Mouse (Mus musculus) midbrain, embryonic 12.5 days (tissue): ENCODE measurements around the gene Sptbn4. TPM values are rescaled to one million over a fixed set of nuclear protein-coding genes. Genes with fewer than 3 reads are reported as not detected.
A peak's percentile ranks its signal among the peaks of the same experiment; 100 is the strongest.
"Not testable (repeated sequence)": the region's sequence is repeated elsewhere in the genome, so short reads cannot be mapped to it uniquely, and the experiment has no call there.

Source experiments
- ATAC-seq: fragments of 200-750 bp; cut with Nextera tagmentation; 2 replicates; pipeline ENCODE4 v1.8.0; 2017; ENCODE audit warnings: low read depth, moderate TSS enrichment, moderate library complexity; ENCODE audit not compliant: low FRiP score
- H3K27ac ChIP-seq: fragments of 300-500 bp; sonication (generic); replicated peaks from 2 replicates; pipeline ENCODE4 v1.5.1; 2016; ENCODE audit warnings: mild to moderate bottlenecking
- H3K27me3 ChIP-seq: fragments of 300-500 bp; sonication (generic); 2 replicates; pipeline ENCODE4 v1.6.1; 2016; ENCODE audit warnings: mild to moderate bottlenecking
- H3K36me3 ChIP-seq: fragments of 300-500 bp; sonication (generic); 2 replicates; pipeline ENCODE4 v1.6.1; 2016
- H3K4me1 ChIP-seq: fragments of 300-500 bp; sonication (generic); 2 replicates; pipeline ENCODE4 v1.6.1; 2016
- H3K4me2 ChIP-seq: fragments of 300-500 bp; sonication (generic); replicated peaks from 2 replicates; pipeline ENCODE4 v1.6.1; 2016; ENCODE audit warnings: mild to moderate bottlenecking, moderate library complexity
- H3K4me3 ChIP-seq: fragments of 300-500 bp; sonication (generic); 2 replicates; pipeline ENCODE4 v1.5.1; 2016; ENCODE audit warnings: mild to moderate bottlenecking
- H3K9ac ChIP-seq: fragments of 300-500 bp; sonication (generic); replicated peaks from 2 replicates; pipeline ENCODE4 v1.6.1; 2016; ENCODE audit warnings: mild to moderate bottlenecking, moderate library complexity
- H3K9me3 ChIP-seq: fragments of 300-500 bp; sonication (generic); 2 replicates; pipeline ENCODE4 v1.6.1; 2016; ENCODE audit warnings: mild to moderate bottlenecking
- WGBS: fragments of 180-500 bp; shearing (Covaris S2); methylation state at CpG from one replicate; pipeline ENCODE4 v1.1.7; 2016; 5-methylcytosine and 5-hydroxymethylcytosine counted together
- polyA plus RNA-seq: library from polyadenylated mRNA; unstranded; fragments of >200 nt; fragmentation: Nextera tagmentation; extraction: Ambion mirVana; gene quantifications from 2 replicates; pipeline ENCODE4 v1.2.1, GENCODE M21; 2016

The Sptbn4 gene
- 0.67 and 0.78 TPM in 2 replicates for polyA plus RNA-seq

DNA sequence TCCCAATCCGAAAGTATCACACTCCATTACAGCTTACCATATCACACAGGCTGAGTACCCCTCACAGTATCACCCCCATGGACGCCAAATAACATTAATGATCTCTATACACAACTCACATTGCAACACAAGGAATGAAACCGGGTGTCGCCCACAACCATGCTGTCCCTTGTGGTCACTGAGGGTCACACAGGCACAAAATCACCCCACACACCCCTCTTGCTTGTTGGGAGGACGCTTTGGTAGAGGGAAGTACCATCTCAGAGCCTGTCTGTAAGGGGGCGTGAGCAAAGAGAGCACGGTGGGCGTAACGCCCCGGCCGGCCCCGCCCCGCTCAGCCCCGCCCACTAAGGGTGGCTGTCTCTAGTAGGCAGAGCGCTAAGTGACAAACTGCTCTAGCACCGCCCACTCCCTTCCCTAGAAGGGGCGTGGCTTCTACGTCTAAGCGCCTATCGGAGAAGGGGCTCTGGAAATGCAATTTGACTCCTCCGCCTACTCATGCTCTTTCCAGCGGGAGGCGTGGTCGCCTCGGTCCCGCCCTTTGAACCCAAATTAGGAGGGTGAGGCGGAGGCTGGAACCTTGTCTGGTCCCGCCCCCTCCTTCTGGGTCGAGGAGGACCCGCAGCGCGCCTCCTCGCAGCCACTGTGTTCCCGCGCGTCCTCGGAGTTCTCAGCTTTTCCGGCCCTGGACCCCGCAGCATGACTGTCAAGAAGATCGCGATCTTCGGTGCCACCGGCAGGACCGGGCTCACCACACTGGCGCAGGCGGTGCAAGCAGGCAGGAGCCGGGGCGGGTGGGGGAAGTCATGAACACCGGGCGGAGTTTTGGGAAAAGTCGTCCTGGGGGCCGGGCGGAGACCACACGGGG, at the start of gene Sptbn4, which contains the start of gene Blvrb:
Gene Sptbn4, minus strand, starts transcription at position 268 of the 868 bp plus-strand sequence.
Gene Blvrb, plus strand, starts transcription at position 560 of the 868 bp plus-strand sequence.
- Histone ChIP-seq H3K27ac (no peak within 1 kb of the TSS; the same call in 1 of the 2 replicates), H3K4me3 (peak within 1 kb of the TSS; percentile 59), H3K36me3 (no peaks in the 10 kb centered on the region), H3K27me3 (peaks cover 48% of the 10 kb centered on the region), H3K4me1 (peaks cover 20% of the 10 kb centered on the region), H3K9me3 (no peaks in the 10 kb centered on the region), H3K4me2 (peak within 1 kb of the TSS; percentile 95), H3K9ac (peak within 1 kb of the TSS; percentile 79)
- WGBS = 2% methylated on average over 54 of the region's 54 CpGs
- ATAC-seq = peak; percentile 95

- not testable (repeated sequence) for H3K4me3 ChIP-seq, H3K9ac ChIP-seq, H3K4me1 ChIP-seq, H3K27me3 ChIP-seq, H3K4me2 ChIP-seq, H3K9me3 ChIP-seq, H3K27ac ChIP-seq, ATAC-seq, H3K36me3 ChIP-seq
- 91% methylated on average over 8 of the region's 9 CpGs for WGBS
Observed at GRCm38 (mm10) chr7:27494659-27495367, 47.3 kb upstream of the Sptbn4 start.

- no peak overlapping the region for H3K4me3 ChIP-seq
- no peak for ATAC-seq
Observed at GRCm38 (mm10) chr7:27493450-27493849, 46.0 kb upstream of the Sptbn4 start.

DNA sequence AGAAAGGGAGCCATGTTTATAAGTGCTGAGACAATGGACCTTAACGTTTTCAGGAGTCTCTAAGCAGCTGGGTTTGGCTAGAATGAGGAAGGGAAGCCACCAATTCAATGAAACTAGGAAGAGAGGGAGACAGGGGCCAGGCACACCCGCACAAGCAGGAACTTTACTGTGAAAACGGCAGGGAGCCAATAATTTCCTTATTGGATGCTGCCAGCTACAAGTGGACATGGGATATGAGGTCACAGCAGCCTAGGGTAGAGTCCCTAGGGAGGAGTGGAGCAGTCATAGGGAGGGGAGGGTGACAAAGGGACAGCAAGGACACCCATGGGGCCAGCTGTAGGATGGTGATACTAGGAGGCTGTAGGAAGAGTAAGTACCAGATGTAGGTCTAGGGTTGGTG, 45.5 kb upstream of the Sptbn4 start:
- Histone ChIP-seq H3K4me1 (peaks cover 13% of the 10 kb centered on the region), H3K9me3 (no peaks in the 10 kb centered on the region), H3K36me3 (no peaks in the 10 kb centered on the region), H3K4me2 (no peak overlapping the region), H3K4me3 (no peak overlapping the region), H3K9ac (no peak overlapping the region), H3K27me3 (peaks cover 14% of the 10 kb centered on the region), H3K27ac (no peak overlapping the region)
- ATAC-seq = no peak
- WGBS = 83% methylated on average over 3 of the region's 3 CpGs

More at GRCm38 (mm10) chr7:27493450-27493849, 46.0 kb upstream of the Sptbn4 start:
- H3K27ac ChIP-seq = no peak overlapping the region
- no peaks in the 10 kb centered on the region for H3K36me3 ChIP-seq
- H3K27me3 ChIP-seq = peaks cover 14% of the 10 kb centered on the region
- H3K9ac ChIP-seq = no peak overlapping the region
- 85% methylated on average over 5 of the region's 5 CpGs for WGBS
- H3K9me3 ChIP-seq = no peaks in the 10 kb centered on the region
- H3K4me2 ChIP-seq = no peak overlapping the region
- H3K4me1 ChIP-seq = peaks cover 9% of the 10 kb centered on the region

GRCm38 (mm10) chr7:27491856-27492255, 44.4 kb upstream of the Sptbn4 start:
- Histone ChIP-seq H3K27me3 (peaks cover 14% of the 10 kb centered on the region), H3K27ac (no peak overlapping the region), H3K4me3 (no peak overlapping the region), H3K36me3 (no peaks in the 10 kb centered on the region), H3K4me1 (peaks cover 19% of the 10 kb centered on the region), H3K9me3 (no peaks in the 10 kb centered on the region), H3K9ac (no peak overlapping the region), H3K4me2 (no peak overlapping the region)
- 77% methylated on average over 7 of the region's 7 CpGs for WGBS
- ATAC-seq = no peak

DNA sequence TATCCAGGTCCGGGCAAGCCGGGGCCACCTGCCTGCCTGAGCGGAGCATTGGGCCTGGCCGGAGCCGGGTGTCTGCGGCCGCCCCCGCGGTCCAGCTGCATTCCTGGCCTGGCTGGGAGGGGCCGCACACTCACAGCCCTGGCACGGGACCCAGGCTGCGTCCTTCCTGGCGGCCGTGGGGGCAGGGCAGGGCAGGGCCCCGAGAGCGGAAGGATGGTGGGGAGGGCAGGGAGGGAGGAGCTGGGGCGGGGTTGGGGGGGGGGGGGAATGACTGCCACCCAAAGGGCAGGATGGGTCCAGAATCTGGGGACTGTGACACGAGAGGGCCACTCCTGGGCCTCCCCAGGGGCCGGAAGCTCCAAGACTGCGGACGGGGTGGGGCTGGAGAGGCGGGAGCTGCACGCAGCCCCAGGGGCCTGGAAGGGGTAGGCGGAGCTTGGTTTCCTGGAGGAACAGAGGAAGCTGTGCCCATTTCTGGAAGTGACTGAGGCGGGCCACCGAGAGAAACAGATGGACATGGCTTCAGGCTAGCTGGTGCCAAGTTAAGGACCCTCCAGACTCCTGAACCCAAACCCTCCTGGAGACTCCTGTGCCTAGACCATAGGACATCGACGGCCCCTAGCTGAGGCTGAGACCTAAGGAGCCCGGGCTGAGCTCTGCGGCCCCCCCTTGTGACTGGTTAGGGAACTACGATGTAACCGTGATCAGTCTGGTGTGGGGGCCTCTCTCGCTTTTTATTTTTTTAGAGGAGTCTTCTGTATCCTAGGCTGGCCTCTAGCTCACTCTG, 43.2 kb upstream of the Sptbn4 start:
- H3K36me3 ChIP-seq = no peaks in the 10 kb centered on the region
- H3K9ac ChIP-seq = peak overlapping the region; percentile 61
- peaks cover 14% of the 10 kb centered on the region for H3K27me3 ChIP-seq
- peak overlapping the region; percentile 58 for H3K4me2 ChIP-seq
- WGBS = 1% methylated on average over 33 of the region's 33 CpGs
- H3K4me1 ChIP-seq = peaks cover 19% of the 10 kb centered on the region
- peak overlapping the region; percentile 46 for H3K27ac ChIP-seq
- peak; percentile 12; the same call in 1 of the 2 replicates for ATAC-seq
- H3K9me3 ChIP-seq = no peaks in the 10 kb centered on the region
- H3K4me3 ChIP-seq = peak overlapping the region; percentile 39

DNA sequence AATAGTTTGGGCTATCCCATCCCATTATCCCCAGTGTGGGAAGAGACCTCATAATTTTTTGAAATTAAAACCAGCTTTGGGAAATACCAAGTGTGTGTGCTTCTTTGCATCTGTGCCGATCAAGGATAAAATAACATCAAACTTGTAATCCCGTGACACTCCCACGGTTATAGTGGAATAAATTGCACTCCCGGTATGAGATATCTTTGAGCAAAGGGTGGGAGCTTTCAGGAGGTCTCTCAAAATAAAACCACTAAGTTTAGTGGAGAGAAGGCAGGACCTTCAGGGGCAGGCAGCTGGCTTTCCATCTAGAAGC, 42.7 kb upstream of the Sptbn4 start:
- peak overlapping the region; percentile 46 for H3K27ac ChIP-seq
- ATAC-seq = no peak
- 44% methylated on average over 4 of the region's 4 CpGs for WGBS

DNA sequence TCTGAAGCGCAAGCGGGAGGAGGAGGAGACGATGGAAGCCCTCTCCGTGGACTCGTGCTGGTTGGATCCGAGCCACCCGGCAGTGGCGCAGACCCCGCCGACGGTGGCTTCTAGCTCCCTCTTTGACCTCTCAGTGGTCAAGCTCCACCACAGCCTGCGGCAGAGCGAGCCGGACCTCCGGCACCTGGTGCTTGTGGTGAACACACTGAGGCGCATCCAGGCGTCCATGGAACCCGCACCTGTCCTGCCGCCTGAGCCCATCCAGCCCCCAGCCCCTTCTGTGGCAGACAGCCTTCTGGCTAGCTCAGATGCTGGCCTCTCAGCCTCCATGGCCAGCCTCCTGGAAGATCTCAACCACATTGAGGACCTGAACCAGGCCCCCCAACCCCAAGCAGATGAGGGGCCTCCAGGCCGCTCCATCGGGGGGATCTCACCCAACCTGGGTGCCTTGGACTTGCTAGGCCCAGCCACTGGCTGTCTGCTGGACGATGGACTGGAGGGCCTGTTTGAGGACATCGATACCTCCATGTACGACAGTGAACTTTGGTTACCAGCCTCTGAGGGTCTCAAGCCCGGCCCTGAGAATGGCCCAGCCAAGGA, 41.9 kb upstream of the Sptbn4 start:
- Histone ChIP-seq H3K27me3 (peaks cover 18% of the 10 kb centered on the region), H3K4me2 (no peak overlapping the region), H3K36me3 (no peaks in the 10 kb centered on the region), H3K9ac (no peak overlapping the region), H3K9me3 (no peaks in the 10 kb centered on the region), H3K4me3 (no peak overlapping the region), H3K4me1 (peaks cover 19% of the 10 kb centered on the region), H3K27ac (no peak overlapping the region)
- WGBS = 92% methylated on average over 24 of the region's 25 CpGs
- no peak for ATAC-seq

More for the DNA sequence above, 42.7 kb upstream of the Sptbn4 start:
- Histone ChIP-seq H3K4me1 (peaks cover 19% of the 10 kb centered on the region), H3K27me3 (peaks cover 18% of the 10 kb centered on the region), H3K4me3 (peak overlapping the region; percentile 39), H3K36me3 (no peaks in the 10 kb centered on the region), H3K9ac (peak overlapping the region; percentile 61), H3K9me3 (no peaks in the 10 kb centered on the region), H3K4me2 (peak overlapping the region; percentile 58)

DNA sequence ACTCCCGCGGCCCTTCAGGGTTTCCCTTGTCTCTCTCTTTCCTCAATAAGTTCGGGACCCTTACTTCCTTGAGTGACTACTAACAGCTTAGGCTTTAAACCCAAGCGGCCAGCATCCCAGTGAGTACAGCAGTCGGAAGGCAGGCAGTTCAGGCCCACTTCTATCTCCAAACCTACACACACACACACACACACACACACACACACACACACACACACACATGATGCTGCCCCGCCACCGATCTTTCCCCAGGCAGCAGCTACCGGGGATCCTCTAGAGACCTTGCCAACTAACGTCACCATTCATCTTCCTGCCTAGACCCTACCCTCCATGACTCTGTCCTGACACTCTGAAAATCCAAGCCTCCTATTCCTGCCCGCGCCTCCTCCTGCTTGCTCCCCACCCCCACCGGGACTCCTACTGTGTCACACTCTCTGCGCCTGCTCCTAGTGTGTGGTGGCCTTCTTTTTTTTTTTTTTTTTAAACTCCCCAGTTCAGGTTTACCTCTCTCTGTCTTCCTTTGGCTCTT, 40.3 kb upstream of the Sptbn4 start:
- no peak for ATAC-seq
- peak overlapping the region; percentile 77 for H3K9ac ChIP-seq
- H3K4me1 ChIP-seq = peaks cover 19% of the 10 kb centered on the region
- H3K36me3 ChIP-seq = no peaks in the 10 kb centered on the region
- peak overlapping the region; percentile 89 for H3K27ac ChIP-seq
- peak overlapping the region; percentile 76 for H3K4me3 ChIP-seq
- no peaks in the 10 kb centered on the region for H3K9me3 ChIP-seq
- peak overlapping the region; percentile 62 for H3K4me2 ChIP-seq
- H3K27me3 ChIP-seq = peaks cover 18% of the 10 kb centered on the region
- 4% methylated on average over 13 of the region's 13 CpGs for WGBS

DNA sequence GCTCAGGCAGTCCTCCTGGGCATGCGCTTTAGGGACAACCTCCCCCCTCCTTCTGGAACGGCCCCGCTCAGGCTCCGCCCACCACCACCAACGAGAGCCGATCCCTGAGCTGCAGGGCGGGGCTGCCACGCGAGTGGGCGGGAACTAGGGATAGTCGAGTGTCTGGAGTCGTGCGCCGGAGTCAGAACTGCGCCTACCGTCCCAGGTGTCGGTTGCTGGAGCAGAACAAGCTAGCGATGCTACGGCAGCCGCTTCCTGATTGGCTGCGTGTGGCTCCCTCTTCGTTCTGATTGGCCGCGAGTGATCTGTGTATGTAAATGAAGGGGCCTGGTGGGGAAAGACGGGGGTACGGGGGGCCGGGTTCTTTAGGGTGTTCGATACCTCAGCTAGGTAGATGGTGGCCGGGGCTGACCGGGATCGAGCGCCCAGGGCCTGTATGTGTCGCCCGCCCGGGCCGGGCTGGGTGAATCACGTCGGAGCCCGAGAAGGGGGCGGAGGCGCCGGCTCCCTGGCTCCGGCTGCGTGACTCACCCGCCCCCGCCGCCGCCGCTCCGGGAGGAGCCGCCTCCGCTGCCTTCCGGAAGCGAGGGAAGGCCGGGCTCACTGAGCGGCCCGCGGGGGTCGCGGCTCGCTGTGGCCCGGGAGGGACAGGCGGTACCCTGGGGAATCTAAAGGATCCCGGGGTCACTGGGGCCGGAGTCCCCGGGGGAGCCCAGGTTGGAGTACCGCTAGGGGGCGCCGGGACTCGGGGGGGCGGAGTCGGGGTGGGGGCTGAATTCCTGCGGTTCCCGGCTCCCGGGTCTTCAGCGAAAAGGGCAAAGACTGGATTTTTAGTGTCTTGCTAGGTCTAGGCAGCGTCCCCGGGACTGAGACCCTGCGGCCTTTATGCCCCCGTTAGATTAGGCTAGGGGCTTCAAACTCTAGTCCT, 39.5 kb upstream of the Sptbn4 start, which contains the start of gene Sertad1:
Gene Sertad1, plus strand, starts transcription at position 141 of the 928 bp plus-strand sequence.
- H3K4me3 ChIP-seq = peak within 1 kb of the TSS; percentile 76
- H3K4me2 ChIP-seq = peak within 1 kb of the TSS; percentile 62
- under 1% methylated on average over 68 of the region's 80 CpGs for WGBS
- H3K9me3 ChIP-seq = no peaks in the 10 kb centered on the region
- H3K36me3 ChIP-seq = no peaks in the 10 kb centered on the region
- peaks cover 18% of the 10 kb centered on the region for H3K27me3 ChIP-seq
- H3K9ac ChIP-seq = peak within 1 kb of the TSS; percentile 77
- H3K4me1 ChIP-seq = peaks cover 19% of the 10 kb centered on the region
- H3K27ac ChIP-seq = peak within 1 kb of the TSS; percentile 89
- ATAC-seq = peak; percentile 96
